Mouse (Mus musculus) lung, adult 2 months (tissue): ENCODE data around the gene Ttc3.
"Not testable (repeated sequence)": the region's sequence is repeated elsewhere in the genome, so short reads cannot be mapped to it uniquely, and the experiment has no call there.

Experiments used
- CTCF ChIP-seq: fragments of 200-500 bp; IDR thresholded peaks from 2 replicates; pipeline ENCODE4 v1.5.1; 2011; ENCODE audit warnings: mild to moderate bottlenecking, low read length, control low read depth; ENCODE audit not compliant: insufficient read depth
- POLR2A ChIP-seq: fragments of 200-500 bp; IDR thresholded peaks from 2 replicates; pipeline ENCODE4 v1.6.1; 2011; ENCODE audit warnings: low read depth, mild to moderate bottlenecking, control low read depth, low read length, borderline replicate concordance; ENCODE audit errors: extremely low read depth

DNA sequence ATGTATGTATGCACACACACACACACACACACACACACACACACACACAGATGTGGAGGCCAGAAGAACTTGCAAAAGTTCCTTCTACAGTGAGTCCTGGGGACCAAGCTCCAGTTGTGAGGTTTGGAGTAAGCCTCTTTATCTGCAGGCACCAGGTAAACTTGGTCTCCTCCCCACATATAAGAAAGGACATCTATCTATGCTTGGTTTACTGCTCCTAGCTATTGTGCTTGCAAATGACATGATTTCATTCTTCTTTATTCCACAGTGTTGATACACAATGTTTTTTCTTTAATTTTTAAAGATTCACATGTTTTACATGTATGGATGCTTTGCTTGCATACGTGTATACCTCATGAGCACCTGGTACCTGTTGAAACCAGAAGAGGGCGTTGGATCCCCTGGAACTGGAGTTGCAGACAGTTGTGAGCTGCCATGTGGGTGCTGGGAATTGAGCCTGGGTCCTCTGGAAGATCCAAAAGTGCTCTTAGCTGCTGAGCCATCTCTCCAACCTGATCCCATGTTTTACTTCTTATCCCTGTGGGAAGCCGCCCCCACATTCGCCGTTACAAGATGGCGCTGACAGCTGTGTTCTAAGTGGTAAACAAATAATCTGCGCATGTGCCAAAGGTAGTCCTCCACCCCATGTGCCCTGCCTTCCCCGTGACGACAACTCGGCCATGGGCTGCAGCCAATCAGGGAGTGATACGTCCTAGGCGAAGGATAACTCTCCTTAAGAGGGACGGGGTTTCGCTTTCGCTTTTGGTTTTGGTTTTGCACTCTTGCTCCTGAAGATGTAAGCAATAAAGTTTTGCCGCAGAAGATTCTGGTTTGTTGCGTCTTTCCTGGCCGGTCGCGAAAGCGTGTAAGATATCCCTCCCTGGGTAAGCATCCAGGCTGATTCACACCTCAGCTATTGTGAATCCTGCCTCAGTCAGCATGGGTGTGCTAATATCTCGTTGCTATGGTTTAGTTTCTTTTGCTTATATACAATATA is 31.0 kb upstream of the Ttc3 start:
- TF ChIP-seq CTCF, POLR2A: not testable (repeated sequence)
